Mouse (Mus musculus): ENCODE measurements around the gene P3h1. TPM values are rescaled to one million over a fixed set of nuclear protein-coding genes. Genes with fewer than 3 reads are reported as not detected.
"Not testable (repeated sequence)": the region's sequence is repeated elsewhere in the genome, so short reads cannot be mapped to it uniquely, and the experiment has no call there.

P3h1 gene
- total and polyA plus RNA-seq, 2 experiments from 2014 or later, result 10.2 to 15.0 TPM

- 84% methylated on average over 1 of the region's 1 CpGs for WGBS
- H3K9ac ChIP-seq (replicated peaks; ENCODE audit: low read length, poor library complexity, severe bottlenecking), result no peak overlapping the region
- no peaks in the 10 kb centered on the region for H3K9me3 ChIP-seq (ENCODE audit: low read length)
- TF ChIP-seq CTCF (IDR thresholded peaks at IDR 0.05), result no peak
- no peaks in the 10 kb centered on the region for H3K4me1 ChIP-seq (ENCODE audit: insufficient read depth, low read length)
- H3K4me3 ChIP-seq (ENCODE audit: low read depth, low read length), result no peak overlapping the region
- H3K4me2 ChIP-seq (ENCODE audit: low read depth, low read length, poor library complexity, severe bottlenecking), result no peak overlapping the region
- no peak overlapping the region for H3K27ac ChIP-seq (ENCODE audit: low read depth, low read length)
- no peak for ATAC-seq (ENCODE audit: low FRiP score)
- peaks cover 48% of the 10 kb centered on the region for H3K36me3 ChIP-seq (ENCODE audit: insufficient read depth, low read length)
- no peaks in the 10 kb centered on the region for H3K27me3 ChIP-seq (ENCODE audit: insufficient read depth, low read length)
- no peak for DNase-seq (ENCODE audit: low spot score)
Measured at GRCm38 (mm10) chr4:119274627-119275026, 41.9 kb downstream of the P3h1 start.

- H3K9me3 ChIP-seq (ENCODE audit: low read length), result no peaks in the 10 kb centered on the region
- H3K9ac ChIP-seq (replicated peaks; ENCODE audit: low read length, poor library complexity, severe bottlenecking), result no peak overlapping the region
- H3K27ac ChIP-seq (ENCODE audit: low read depth, low read length), result no peak overlapping the region; the same call in 1 of the 2 replicates
- H3K27me3 ChIP-seq (ENCODE audit: insufficient read depth, low read length), result no peaks in the 10 kb centered on the region
- DNase-seq (ENCODE audit: low spot score) (no peak), ATAC-seq (ENCODE audit: low FRiP score) (no peak)
- WGBS, result 78% methylated on average over 2 of the region's 2 CpGs
- no peak for TF ChIP-seq CTCF (IDR thresholded peaks at IDR 0.05)
- no peak overlapping the region for H3K4me3 ChIP-seq (ENCODE audit: low read depth, low read length)
- H3K4me1 ChIP-seq (ENCODE audit: insufficient read depth, low read length), result no peaks in the 10 kb centered on the region
- H3K36me3 ChIP-seq (ENCODE audit: insufficient read depth, low read length), result peaks cover 48% of the 10 kb centered on the region
- H3K4me2 ChIP-seq (ENCODE audit: low read depth, low read length, poor library complexity, severe bottlenecking), result no peak overlapping the region
Measured at GRCm38 (mm10) chr4:119275226-119275625, 42.5 kb downstream of the P3h1 start.

- Histone ChIP-seq H3K4me1 (ENCODE audit: insufficient read depth, low read length) (no peaks in the 10 kb centered on the region), H3K36me3 (ENCODE audit: insufficient read depth, low read length) (peaks cover 46% of the 10 kb centered on the region), H3K4me2 (ENCODE audit: low read depth, low read length, poor library complexity, severe bottlenecking) (no peak overlapping the region), H3K27ac (ENCODE audit: low read depth, low read length) (no peak overlapping the region), H3K4me3 (ENCODE audit: low read depth, low read length) (no peak overlapping the region), H3K27me3 (ENCODE audit: insufficient read depth, low read length) (no peaks in the 10 kb centered on the region), H3K9ac (replicated peaks; ENCODE audit: low read length, poor library complexity, severe bottlenecking) (no peak overlapping the region), H3K9me3 (ENCODE audit: low read length) (no peaks in the 10 kb centered on the region)
- 66% methylated on average over 2 of the region's 2 CpGs for WGBS
- no peak for DNase-seq (ENCODE audit: low spot score)
- no peak for ATAC-seq (ENCODE audit: low FRiP score)
- no peak for TF ChIP-seq CTCF (IDR thresholded peaks at IDR 0.05)
Measured at GRCm38 (mm10) chr4:119275726-119276125, 43.0 kb downstream of the P3h1 start.

GRCm38 (mm10) chr4:119278784-119279183 lies 46.1 kb downstream of the P3h1 start:
- WGBS, result 88% methylated on average over 15 of the region's 15 CpGs
- H3K36me3 ChIP-seq (ENCODE audit: insufficient read depth, low read length), result peaks cover 53% of the 10 kb centered on the region
- H3K27ac ChIP-seq (ENCODE audit: low read depth, low read length); H3K9ac ChIP-seq (replicated peaks; ENCODE audit: low read length, poor library complexity, severe bottlenecking); DNase-seq (ENCODE audit: low spot score); H3K4me3 ChIP-seq (ENCODE audit: low read depth, low read length); H3K27me3 ChIP-seq (ENCODE audit: insufficient read depth, low read length); H3K4me2 ChIP-seq (ENCODE audit: low read depth, low read length, poor library complexity, severe bottlenecking); ATAC-seq (ENCODE audit: low FRiP score); H3K9me3 ChIP-seq (ENCODE audit: low read length); H3K4me1 ChIP-seq (ENCODE audit: insufficient read depth, low read length): not testable (repeated sequence)

- Histone ChIP-seq H3K36me3 (ENCODE audit: insufficient read depth, low read length) (peaks cover 23% of the 10 kb centered on the region), H3K4me3 (ENCODE audit: low read depth, low read length) (no peak overlapping the region), H3K27me3 (ENCODE audit: insufficient read depth, low read length) (no peaks in the 10 kb centered on the region), H3K4me1 (ENCODE audit: insufficient read depth, low read length) (no peaks in the 10 kb centered on the region), H3K9me3 (ENCODE audit: low read length) (no peaks in the 10 kb centered on the region), H3K9ac (replicated peaks; ENCODE audit: low read length, poor library complexity, severe bottlenecking) (no peak overlapping the region), H3K4me2 (ENCODE audit: low read depth, low read length, poor library complexity, severe bottlenecking) (no peak overlapping the region), H3K27ac (ENCODE audit: low read depth, low read length) (no peak overlapping the region)
- 83% methylated on average over 1 of the region's 1 CpGs for WGBS
- ATAC-seq (ENCODE audit: low FRiP score), result no peak
- no peak for TF ChIP-seq CTCF (IDR thresholded peaks at IDR 0.05)
- no peak for DNase-seq (ENCODE audit: low spot score)
Measured at GRCm38 (mm10) chr4:119284861-119285260, 52.1 kb downstream of the P3h1 start.

- Histone ChIP-seq H3K9ac (replicated peaks; ENCODE audit: low read length, poor library complexity, severe bottlenecking) (no peak overlapping the region), H3K4me1 (ENCODE audit: insufficient read depth, low read length) (no peaks in the 10 kb centered on the region), H3K4me3 (ENCODE audit: low read depth, low read length) (no peak overlapping the region), H3K36me3 (ENCODE audit: insufficient read depth, low read length) (peaks cover 23% of the 10 kb centered on the region), H3K4me2 (ENCODE audit: low read depth, low read length, poor library complexity, severe bottlenecking) (no peak overlapping the region), H3K9me3 (ENCODE audit: low read length) (no peaks in the 10 kb centered on the region), H3K27me3 (ENCODE audit: insufficient read depth, low read length) (no peaks in the 10 kb centered on the region), H3K27ac (ENCODE audit: low read depth, low read length) (no peak overlapping the region)
- DNase-seq (ENCODE audit: low spot score) (no peak), ATAC-seq (ENCODE audit: low FRiP score) (no peak)
- 85% methylated on average over 2 of the region's 2 CpGs for WGBS
- no peak for TF ChIP-seq CTCF (IDR thresholded peaks at IDR 0.05)
Measured at GRCm38 (mm10) chr4:119285336-119285735, 52.6 kb downstream of the P3h1 start.
